Mouse (Mus musculus): ENCODE results near the gene Olfr1393.
"Not testable (repeated sequence)": the region's sequence is repeated elsewhere in the genome, so short reads cannot be mapped to it uniquely, and the experiment has no call there.

The Olfr1393 gene

GRCm38 (mm10) chr11:49292777-49293176 is 14.7 kb downstream of the Olfr1393 start:
- DNase-seq (ENCODE audit: low spot score in 2 of 2): peak; percentile 71 to 75

- DNase-seq (ENCODE audit: low spot score in 2 of 2): no peak
These were observed 26.3 kb downstream of the Olfr1393 start, which contains the start of gene Olfr10 for GRCm38 (mm10) chr11:49304441-49304840. Gene Olfr10, plus strand, starts transcription at chr11:49304741.

- not testable (repeated sequence) for DNase-seq (ENCODE audit: low spot score in 2 of 2)
These were observed 30.4 kb downstream of the Olfr1393 start for GRCm38 (mm10) chr11:49308547-49308946.

GRCm38 (mm10) chr11:49322442-49322841 is 44.3 kb downstream of the Olfr1393 start, which contains the start of gene Olfr1391:
Gene Olfr1391, plus strand, starts transcription at chr11:49322742.
- no peak for DNase-seq (ENCODE audit: low spot score in 2 of 2)

DNA sequence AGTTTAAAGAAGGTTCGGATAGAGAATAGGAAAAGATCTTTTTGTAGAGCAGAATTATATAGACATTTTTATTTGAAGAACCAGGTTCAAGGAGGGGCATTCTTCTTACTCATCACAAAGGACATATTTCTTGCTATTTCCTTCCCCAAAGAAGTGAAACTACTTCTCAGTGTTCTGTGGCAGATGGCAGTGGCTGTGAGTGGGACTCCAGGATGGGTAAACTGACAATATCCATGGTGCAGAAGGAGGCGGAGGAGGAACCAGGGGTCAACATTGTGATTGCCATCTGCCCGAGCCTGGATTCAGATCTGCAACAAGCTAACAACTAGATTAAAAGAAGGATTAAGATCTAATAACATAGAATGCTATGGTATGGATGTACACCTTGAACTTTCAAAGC is 48.6 kb downstream of the Olfr1393 start:
- DNase-seq (ENCODE audit: low spot score in 2 of 2): peak; percentile 34 to 40

DNA sequence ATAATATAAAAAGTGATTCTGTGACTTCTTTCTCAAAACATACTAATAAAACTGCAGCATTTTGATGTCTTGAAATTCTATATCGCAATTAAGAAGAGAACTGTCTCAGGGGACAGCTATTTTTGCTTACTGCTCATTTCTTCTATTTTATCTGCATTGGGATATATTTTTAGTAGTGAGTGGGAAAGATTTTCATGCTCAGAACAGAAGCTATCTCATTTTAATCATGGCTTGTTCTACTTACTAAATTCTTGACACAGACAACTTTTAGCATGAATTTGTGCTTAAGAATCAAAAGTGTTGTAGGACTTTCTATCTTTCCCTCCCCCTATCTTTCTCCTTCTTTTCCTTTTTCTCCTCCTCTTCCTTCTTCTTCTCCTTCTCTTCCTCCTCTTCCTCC is 51.6 kb downstream of the Olfr1393 start:
- no peak for DNase-seq (ENCODE audit: low spot score in 2 of 2)
